Mouse (Mus musculus): Measurements from ENCODE around the gene Bcorl1. TPM values are rescaled to one million over a fixed set of nuclear protein-coding genes. Genes with fewer than 3 reads are reported as not detected.

The Bcorl1 gene
- polyA plus RNA-seq (2014; fragmentation: Nextera tagmentation; extraction: Ambion mirVana): 5.1 and 5.7 TPM in 2 replicates

DNA sequence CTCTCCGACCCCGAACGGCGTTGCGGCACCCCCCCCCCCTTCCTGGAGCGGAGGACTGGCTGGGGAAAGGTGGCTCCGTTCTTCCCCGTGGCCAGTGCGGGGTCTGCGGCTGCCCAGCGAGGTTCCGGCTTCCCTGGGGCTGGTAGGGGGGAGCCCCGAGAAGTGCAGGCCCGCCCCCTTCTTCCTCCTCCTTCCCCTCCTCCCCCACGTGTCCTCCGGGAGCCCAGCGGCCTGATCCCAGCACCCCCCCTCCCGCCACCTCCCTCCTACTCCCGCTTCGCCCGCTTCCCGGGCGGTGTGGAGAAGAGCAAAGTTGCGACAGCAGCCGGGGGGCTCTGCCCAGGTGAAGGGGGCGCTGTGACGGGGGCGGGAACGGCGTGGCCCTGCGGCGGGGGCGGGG is at the start of gene Bcorl1:
Gene Bcorl1 (plus strand): TSS at position 218 of the 400 bp plus-strand sequence.
- Histone ChIP-seq H3K27me3 (ENCODE audit: control insufficient read depth, insufficient read depth, low read length) (no peaks in the 10 kb centered on the region), H3K9ac (ENCODE audit: low read length) (peak within 1 kb of the TSS; percentile 39), H3K27ac (ENCODE audit: low read depth, low read length) (no peak within 1 kb of the TSS), H3K4me2 (ENCODE audit: low read depth) (peak within 1 kb of the TSS; percentile 63), H3K4me1 (ENCODE audit: control insufficient read depth, insufficient read depth, low read length) (no peaks in the 10 kb centered on the region; the same call in 1 of the 2 replicates), H3K36me3 (ENCODE audit: control insufficient read depth, insufficient read depth, low read length) (no peaks in the 10 kb centered on the region), H3K4me3 (ENCODE audit: low read depth, low read length) (peak within 1 kb of the TSS; percentile 48), H3K9me3 (ENCODE audit: control insufficient read depth, low read length) (no peaks in the 10 kb centered on the region)
- 19% methylated on average over 10 of the region's 33 CpGs for WGBS
- no peak for ATAC-seq (ENCODE audit: insufficient read depth, low FRiP score, low TSS enrichment)
- peak; percentile 46 for DNase-seq (ENCODE audit: low spot score)

DNA sequence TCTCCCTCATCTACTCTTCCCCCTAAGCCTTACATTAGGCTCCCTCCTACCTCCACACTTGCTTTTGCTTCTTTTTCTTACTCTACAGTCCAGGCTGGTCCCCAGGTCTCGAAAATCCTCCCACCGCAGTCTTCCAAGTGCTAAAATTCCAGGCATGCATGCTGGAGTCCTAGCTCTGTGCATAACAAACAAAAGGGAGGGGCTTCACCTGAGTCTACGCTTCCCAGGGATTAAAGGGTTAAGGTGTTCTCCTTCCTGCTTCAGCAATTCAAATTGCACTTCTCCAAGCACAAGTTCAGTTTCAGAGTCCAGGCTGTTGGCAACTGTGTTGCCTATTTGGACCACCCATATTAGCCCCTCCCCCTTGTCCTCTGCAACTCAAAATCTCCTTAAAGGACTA is 49.7 kb upstream of the Bcorl1 start:
- WGBS: 31% methylated on average over 3 of the region's 3 CpGs
- Histone ChIP-seq H3K27me3 (ENCODE audit: control insufficient read depth, insufficient read depth, low read length) (no peaks in the 10 kb centered on the region), H3K27ac (ENCODE audit: low read depth, low read length) (no peak overlapping the region), H3K4me1 (ENCODE audit: control insufficient read depth, insufficient read depth, low read length) (no peaks in the 10 kb centered on the region), H3K4me2 (ENCODE audit: low read depth) (no peak overlapping the region), H3K9me3 (ENCODE audit: control insufficient read depth, low read length) (no peaks in the 10 kb centered on the region), H3K9ac (ENCODE audit: low read length) (no peak overlapping the region), H3K4me3 (ENCODE audit: low read depth, low read length) (no peak overlapping the region), H3K36me3 (ENCODE audit: control insufficient read depth, insufficient read depth, low read length) (no peaks in the 10 kb centered on the region)
- ATAC-seq (ENCODE audit: insufficient read depth, low FRiP score, low TSS enrichment) (no peak), DNase-seq (ENCODE audit: low spot score) (no peak)

DNA sequence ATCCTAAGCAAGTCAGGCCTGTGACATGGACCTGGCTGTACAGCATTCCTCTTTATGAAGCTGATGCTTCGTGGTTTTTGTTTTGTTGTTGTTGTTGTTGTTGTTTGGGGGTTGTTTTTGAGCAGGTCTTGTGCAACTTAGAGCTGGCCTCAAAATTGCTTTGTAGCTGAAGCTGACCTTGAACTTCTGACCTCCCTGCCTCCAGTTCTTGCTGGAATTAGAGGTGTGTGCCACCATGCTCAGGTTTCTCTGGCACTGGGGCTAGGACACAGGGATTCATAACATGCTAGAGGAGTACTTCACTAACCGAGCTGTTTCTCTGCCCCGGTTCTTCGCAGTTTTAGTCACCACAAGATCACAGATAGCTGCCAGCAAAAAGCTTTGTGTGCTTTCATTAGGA is 35.8 kb upstream of the Bcorl1 start:
- Histone ChIP-seq H3K9ac (ENCODE audit: low read length) (no peak overlapping the region), H3K27me3 (ENCODE audit: control insufficient read depth, insufficient read depth, low read length) (no peaks in the 10 kb centered on the region), H3K4me2 (ENCODE audit: low read depth) (no peak overlapping the region), H3K9me3 (ENCODE audit: control insufficient read depth, low read length) (no peaks in the 10 kb centered on the region), H3K4me3 (ENCODE audit: low read depth, low read length) (no peak overlapping the region), H3K27ac (ENCODE audit: low read depth, low read length) (no peak overlapping the region), H3K36me3 (ENCODE audit: control insufficient read depth, insufficient read depth, low read length) (no peaks in the 10 kb centered on the region), H3K4me1 (ENCODE audit: control insufficient read depth, insufficient read depth, low read length) (no peaks in the 10 kb centered on the region)
- ATAC-seq (ENCODE audit: insufficient read depth, low FRiP score, low TSS enrichment): no peak
- WGBS: 82% methylated on average over 4 of the region's 4 CpGs
- DNase-seq (ENCODE audit: low spot score): no peak

DNA sequence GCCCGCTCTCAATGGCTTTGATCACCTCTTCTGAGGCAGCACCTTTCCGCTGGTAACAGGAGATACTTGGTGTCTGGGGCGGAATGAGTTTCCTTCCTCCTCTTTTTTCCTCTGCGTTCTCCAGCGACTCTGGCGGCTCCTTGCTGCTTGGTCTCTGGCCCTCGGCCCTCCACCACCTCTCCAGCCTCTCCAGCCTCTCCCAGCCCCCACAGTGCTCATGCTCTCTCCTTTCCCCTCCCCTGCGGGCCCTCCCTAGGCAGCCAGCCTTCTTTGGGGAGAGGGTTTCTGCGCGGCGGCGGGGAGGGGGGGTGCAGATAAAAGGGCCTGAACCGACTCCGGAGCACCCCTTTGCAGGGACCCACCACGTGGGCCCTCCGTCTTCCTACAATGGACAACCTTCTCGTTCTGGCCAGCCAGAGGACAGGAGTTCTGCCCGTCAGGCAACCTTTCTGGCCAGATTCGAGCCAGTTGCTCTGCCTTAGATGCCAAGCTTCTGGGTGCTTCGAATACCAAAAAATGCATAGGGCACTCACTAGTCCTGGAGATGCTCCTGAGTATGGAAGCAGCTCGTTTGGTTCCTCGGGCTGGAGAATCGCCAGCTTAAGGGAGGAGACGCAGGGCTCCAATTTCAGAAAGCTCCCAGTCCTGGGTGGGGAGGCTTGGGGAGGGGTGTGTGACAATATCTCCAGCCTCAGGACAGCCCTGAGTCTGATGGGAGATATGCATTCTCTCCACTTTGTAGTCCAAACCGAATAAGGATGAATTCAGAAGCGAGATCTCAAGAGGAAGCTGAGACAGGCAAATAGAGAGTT is 30.2 kb upstream of the Bcorl1 start:
- peak overlapping the region; percentile 29; the same call in 1 of the 2 replicates for H3K9ac ChIP-seq (ENCODE audit: low read length)
- 25% methylated on average over 26 of the region's 26 CpGs for WGBS
- no peaks in the 10 kb centered on the region for H3K36me3 ChIP-seq (ENCODE audit: control insufficient read depth, insufficient read depth, low read length)
- H3K4me3 ChIP-seq (ENCODE audit: low read depth, low read length): no peak overlapping the region
- H3K27ac ChIP-seq (ENCODE audit: low read depth, low read length): no peak overlapping the region
- DNase-seq (ENCODE audit: low spot score) (peak; percentile 21), ATAC-seq (ENCODE audit: insufficient read depth, low FRiP score, low TSS enrichment) (no peak)
- no peaks in the 10 kb centered on the region for H3K27me3 ChIP-seq (ENCODE audit: control insufficient read depth, insufficient read depth, low read length)
- H3K4me2 ChIP-seq (ENCODE audit: low read depth): peak overlapping the region; percentile 35
- no peaks in the 10 kb centered on the region for H3K4me1 ChIP-seq (ENCODE audit: control insufficient read depth, insufficient read depth, low read length)
- no peaks in the 10 kb centered on the region for H3K9me3 ChIP-seq (ENCODE audit: control insufficient read depth, low read length)

DNA sequence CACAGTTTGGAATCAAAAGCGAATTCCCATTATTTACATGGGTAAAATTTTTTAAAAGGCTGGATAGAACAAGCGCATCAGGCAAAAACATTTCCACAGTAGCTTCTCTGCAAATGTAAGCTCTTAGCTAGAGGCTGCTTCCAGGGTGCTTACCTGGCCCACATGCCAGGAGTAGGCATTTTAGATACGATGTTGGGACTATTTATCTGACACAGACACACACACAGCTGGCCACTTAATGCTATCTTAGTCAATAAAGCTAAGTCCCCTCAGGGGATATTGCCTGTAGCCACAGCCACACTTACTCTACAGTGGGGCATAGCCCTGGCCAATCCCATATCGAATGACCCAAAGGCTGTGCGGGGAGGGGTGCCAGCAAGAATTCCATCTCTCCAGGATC is 29.4 kb upstream of the Bcorl1 start:
- no peaks in the 10 kb centered on the region for H3K9me3 ChIP-seq (ENCODE audit: control insufficient read depth, low read length)
- H3K4me3 ChIP-seq (ENCODE audit: low read depth, low read length): no peak overlapping the region
- ATAC-seq (ENCODE audit: insufficient read depth, low FRiP score, low TSS enrichment) (no peak), DNase-seq (ENCODE audit: low spot score) (no peak)
- H3K4me1 ChIP-seq (ENCODE audit: control insufficient read depth, insufficient read depth, low read length): no peaks in the 10 kb centered on the region
- no peak overlapping the region for H3K4me2 ChIP-seq (ENCODE audit: low read depth)
- 64% methylated on average over 5 of the region's 5 CpGs for WGBS
- H3K36me3 ChIP-seq (ENCODE audit: control insufficient read depth, insufficient read depth, low read length): no peaks in the 10 kb centered on the region
- no peaks in the 10 kb centered on the region for H3K27me3 ChIP-seq (ENCODE audit: control insufficient read depth, insufficient read depth, low read length)
- H3K27ac ChIP-seq (ENCODE audit: low read depth, low read length): no peak overlapping the region
- no peak overlapping the region for H3K9ac ChIP-seq (ENCODE audit: low read length)

DNA sequence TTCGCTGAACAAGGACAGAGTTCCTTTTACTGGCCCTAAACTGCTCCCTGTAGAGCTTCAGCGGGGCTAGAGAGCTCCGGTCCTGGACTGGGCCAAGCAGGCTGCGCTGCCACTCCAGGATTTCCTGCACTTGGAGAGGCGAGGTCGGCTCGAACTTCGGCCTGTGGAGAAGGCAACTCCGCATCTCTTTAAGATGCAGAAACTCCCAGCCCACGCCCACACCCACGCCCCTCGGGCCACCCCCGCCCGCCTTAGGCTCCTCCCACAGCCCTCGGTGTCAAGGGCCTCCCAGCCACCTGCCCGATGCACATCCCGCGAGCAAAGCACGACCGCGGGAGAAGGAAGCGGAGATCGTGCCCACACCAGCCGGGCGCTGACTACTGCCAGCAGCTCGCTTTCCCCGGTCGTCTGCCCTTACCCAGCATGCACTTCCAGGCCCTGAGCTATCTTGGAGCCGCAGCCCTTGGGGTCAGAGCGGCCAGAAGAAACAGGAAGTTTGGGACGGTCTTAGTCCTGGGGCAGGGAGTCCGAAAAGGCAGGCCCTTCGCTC is 26.6 kb upstream of the Bcorl1 start:
- Histone ChIP-seq H3K27ac (ENCODE audit: low read depth, low read length) (no peak overlapping the region), H3K36me3 (ENCODE audit: control insufficient read depth, insufficient read depth, low read length) (no peaks in the 10 kb centered on the region), H3K9ac (ENCODE audit: low read length) (peak overlapping the region; percentile 40), H3K4me1 (ENCODE audit: control insufficient read depth, insufficient read depth, low read length) (no peaks in the 10 kb centered on the region), H3K4me2 (ENCODE audit: low read depth) (peak overlapping the region; percentile 50), H3K4me3 (ENCODE audit: low read depth, low read length) (peak overlapping the region; percentile 29), H3K27me3 (ENCODE audit: control insufficient read depth, insufficient read depth, low read length) (no peaks in the 10 kb centered on the region), H3K9me3 (ENCODE audit: control insufficient read depth, low read length) (no peaks in the 10 kb centered on the region)
- WGBS: 21% methylated on average over 32 of the region's 33 CpGs
- DNase-seq (ENCODE audit: low spot score): peak; percentile 66
- ATAC-seq (ENCODE audit: insufficient read depth, low FRiP score, low TSS enrichment): peak; percentile 55

DNA sequence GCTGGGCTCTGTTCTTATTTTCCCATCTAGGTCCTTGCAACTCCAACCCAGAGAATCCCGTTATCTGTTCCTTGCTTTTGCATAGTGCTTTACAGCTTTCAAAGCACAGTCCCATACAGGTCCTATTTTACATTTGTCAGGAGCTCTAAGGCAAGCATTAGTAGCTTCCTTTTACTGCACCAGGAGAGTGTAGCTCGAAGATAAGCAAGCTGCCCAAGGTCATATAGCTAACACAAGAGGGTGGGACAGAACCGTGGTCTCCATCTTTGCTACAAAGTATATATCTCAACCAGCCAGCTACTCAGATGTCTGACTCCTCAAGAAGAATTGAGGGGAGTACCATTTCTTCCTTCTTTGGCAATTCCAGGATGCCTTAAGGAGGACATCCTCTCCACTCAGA is 23.7 kb upstream of the Bcorl1 start:
- DNase-seq (ENCODE audit: low spot score) (no peak), ATAC-seq (ENCODE audit: insufficient read depth, low FRiP score, low TSS enrichment) (no peak)
- H3K9me3 ChIP-seq (ENCODE audit: control insufficient read depth, low read length): no peaks in the 10 kb centered on the region
- H3K4me2 ChIP-seq (ENCODE audit: low read depth): no peak overlapping the region
- H3K27me3 ChIP-seq (ENCODE audit: control insufficient read depth, insufficient read depth, low read length): no peaks in the 10 kb centered on the region
- no peak overlapping the region for H3K4me3 ChIP-seq (ENCODE audit: low read depth, low read length)
- H3K27ac ChIP-seq (ENCODE audit: low read depth, low read length): no peak overlapping the region
- H3K9ac ChIP-seq (ENCODE audit: low read length): no peak overlapping the region
- H3K4me1 ChIP-seq (ENCODE audit: control insufficient read depth, insufficient read depth, low read length): no peaks in the 10 kb centered on the region
- 58% methylated on average over 3 of the region's 3 CpGs for WGBS
- H3K36me3 ChIP-seq (ENCODE audit: control insufficient read depth, insufficient read depth, low read length): no peaks in the 10 kb centered on the region

DNA sequence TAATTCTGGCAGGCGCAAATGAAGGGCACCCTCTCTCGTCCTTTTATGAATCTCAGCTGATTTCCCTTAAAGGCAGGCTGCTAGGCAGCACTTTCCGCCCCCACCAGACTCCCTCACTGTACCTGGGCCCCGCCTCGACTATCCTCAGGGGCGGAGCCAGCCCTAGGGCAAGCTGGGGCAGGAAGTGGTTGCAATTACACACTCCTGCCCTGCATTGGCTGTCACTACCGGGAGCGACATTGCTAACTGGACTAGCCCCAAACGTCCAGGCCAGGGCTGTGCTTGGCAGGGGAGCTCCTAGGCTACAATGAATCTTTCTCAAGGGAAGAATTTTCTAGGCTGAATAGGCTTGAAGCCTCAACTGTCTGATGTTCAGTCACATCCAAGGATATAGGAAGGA is 23.0 kb upstream of the Bcorl1 start:
- no peaks in the 10 kb centered on the region for H3K36me3 ChIP-seq (ENCODE audit: control insufficient read depth, insufficient read depth, low read length)
- H3K27ac ChIP-seq (ENCODE audit: low read depth, low read length): no peak overlapping the region
- no peaks in the 10 kb centered on the region for H3K9me3 ChIP-seq (ENCODE audit: control insufficient read depth, low read length)
- no peaks in the 10 kb centered on the region for H3K27me3 ChIP-seq (ENCODE audit: control insufficient read depth, insufficient read depth, low read length)
- no peaks in the 10 kb centered on the region for H3K4me1 ChIP-seq (ENCODE audit: control insufficient read depth, insufficient read depth, low read length)
- 15% methylated on average over 9 of the region's 9 CpGs for WGBS
- no peak overlapping the region for H3K9ac ChIP-seq (ENCODE audit: low read length)
- H3K4me3 ChIP-seq (ENCODE audit: low read depth, low read length): no peak overlapping the region
- no peak overlapping the region for H3K4me2 ChIP-seq (ENCODE audit: low read depth)
- DNase-seq (ENCODE audit: low spot score) (no peak), ATAC-seq (ENCODE audit: insufficient read depth, low FRiP score, low TSS enrichment) (no peak)

All from neural tube, embryonic 11.5 days (tissue).